Mouse (Mus musculus) kidney, adult 2 months (tissue): ENCODE results near the gene Rangrf.

Experiments used
- CTCF ChIP-seq: fragments of 200-500 bp; conservative IDR thresholded peaks from 2 replicates; pipeline ENCODE4 v1.5.1; 2011; ENCODE audit warnings: low read depth, mild to moderate bottlenecking, control low read depth, low read length, moderate library complexity, mixed read lengths; ENCODE audit not compliant: insufficient read depth, insufficient read length
- POLR2A ChIP-seq: fragments of 200-500 bp; IDR thresholded peaks from one replicate; pipeline ENCODE4 v1.6.1; 2011; ENCODE audit warnings: low read depth, low read length, control low read depth

DNA sequence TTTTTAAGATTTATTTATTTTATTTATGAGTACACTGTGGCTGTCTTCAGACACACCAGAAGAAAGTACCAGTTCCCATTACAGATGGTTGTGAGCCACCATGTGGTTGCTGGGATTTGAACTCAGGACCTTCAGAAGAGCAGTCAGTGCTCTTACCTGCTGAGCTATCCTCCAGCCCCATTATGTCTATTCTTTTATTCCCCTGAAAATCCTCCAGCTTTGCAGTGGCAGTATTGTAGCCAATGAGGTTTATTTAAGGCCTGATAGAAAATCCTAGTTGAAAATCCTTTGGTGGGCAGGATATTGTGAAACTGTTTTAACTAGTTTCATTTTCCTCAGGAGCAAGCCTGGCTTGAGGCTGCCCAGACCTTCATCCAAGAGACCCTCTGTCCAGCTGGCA lies 45.7 kb upstream of the Rangrf start:
- TF ChIP-seq POLR2A (no peak), CTCF (no peak)
